Mouse (Mus musculus) mouse trophoblast stem cell (cell line): Measurements from ENCODE around the gene Mybpc1.
"Not testable (repeated sequence)": the region's sequence is repeated elsewhere in the genome, so short reads cannot be mapped to it uniquely, and the experiment has no call there.

ENCODE experiments used
- in situ Hi-C, 2 experiments: fragments of 300-500 bp; cut with MseI, MboI; formaldehyde crosslinking; loops; 2 replicates in 1 of 2; 3 replicates in 1 of 2; pipeline ENCODE4 v1.15.1; 2025

The Mybpc1 gene

GRCm38 (mm10) chr10:88552738-88553137 lies 52.2 kb downstream of the Mybpc1 start:
- in situ Hi-C loops, result loop anchor here (5.0 to 10.0 kb wide), 2 partner anchors 172 to 175 kb away; no protein-coding TSS in a partner anchor

GRCm38 (mm10) chr10:88550225-88550624 lies 54.7 kb downstream of the Mybpc1 start:
- in situ Hi-C loops, result loop anchor here (5.0 to 10.0 kb wide), 2 partner anchors 175 to 177 kb away; no protein-coding TSS in a partner anchor

- in situ Hi-C loops, result no loop called here
Measured at GRCm38 (mm10) chr10:88547635-88548034, 57.3 kb downstream of the Mybpc1 start.

GRCm38 (mm10) chr10:88530631-88531030 lies 74.3 kb downstream of the Mybpc1 start:
- in situ Hi-C loops, result no loop called here

DNA sequence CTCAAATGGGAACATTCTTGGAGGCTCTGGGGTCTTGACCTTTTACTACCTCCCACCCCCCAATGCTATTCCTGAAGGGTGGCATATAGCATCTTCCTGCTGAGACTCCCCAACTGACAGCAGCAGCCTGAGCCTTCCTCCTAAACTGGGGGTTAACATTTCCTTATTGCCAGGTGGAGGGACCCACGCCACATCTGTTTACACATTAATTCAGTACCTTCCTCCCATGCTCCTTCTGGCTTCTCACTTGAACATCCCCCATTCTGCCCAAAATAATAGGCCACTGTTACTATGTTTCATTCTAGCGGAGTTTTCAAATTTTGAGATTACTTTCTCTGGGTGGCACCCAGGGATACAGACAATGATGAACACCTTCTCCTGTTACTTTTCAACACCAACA lies 80.9 kb downstream of the Mybpc1 start:
- in situ Hi-C loops, result no loop called here

DNA sequence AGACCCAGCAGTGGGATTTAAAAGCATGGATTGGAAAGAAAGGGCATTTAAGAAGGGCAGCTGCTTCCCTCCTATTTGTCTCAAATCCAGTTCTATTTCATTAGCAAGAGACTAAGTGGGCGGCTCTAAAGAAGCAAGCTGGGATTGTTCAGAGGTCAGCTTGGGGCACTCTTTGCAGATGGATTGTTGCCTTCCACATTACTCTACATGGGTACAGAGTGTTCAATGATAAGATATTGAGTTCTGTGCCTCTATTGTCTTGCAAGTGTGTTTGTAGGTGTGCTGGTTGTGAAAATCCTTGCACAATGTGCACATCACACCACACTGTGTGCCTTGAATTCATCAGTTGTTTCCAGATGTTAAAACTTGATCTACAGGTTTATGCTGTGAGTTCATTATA lies 81.7 kb downstream of the Mybpc1 start:
- in situ Hi-C loops, result no loop called here

- in situ Hi-C loops, result no loop called here
Measured at GRCm38 (mm10) chr10:88522795-88523194, 82.2 kb downstream of the Mybpc1 start.

DNA sequence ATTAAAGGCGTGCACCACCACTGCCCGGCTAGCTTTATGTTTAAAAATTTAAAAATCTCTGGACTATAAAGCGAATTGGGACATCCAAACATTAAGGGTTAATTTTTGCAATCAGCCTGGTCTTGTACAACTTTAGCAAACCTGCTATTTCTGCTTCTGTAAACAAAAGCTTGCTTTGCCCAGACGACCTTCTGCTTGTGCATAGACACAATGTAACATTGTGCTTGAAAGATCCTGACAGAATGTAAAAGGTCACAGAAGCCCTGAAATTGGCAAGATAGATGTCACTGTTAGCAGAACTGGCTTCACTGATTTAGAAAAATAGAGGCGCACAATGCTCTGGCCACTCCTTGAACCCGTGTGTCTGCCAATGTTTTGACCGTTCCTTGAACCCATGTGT lies 89.9 kb downstream of the Mybpc1 start:
- in situ Hi-C loops, result not testable (repeated sequence)

GRCm38 (mm10) chr10:88514495-88514894 lies 90.5 kb downstream of the Mybpc1 start:
- in situ Hi-C loops, result no loop called here

- in situ Hi-C loops, result no loop called here
Measured at GRCm38 (mm10) chr10:88513574-88514135, 91.3 kb downstream of the Mybpc1 start.

DNA sequence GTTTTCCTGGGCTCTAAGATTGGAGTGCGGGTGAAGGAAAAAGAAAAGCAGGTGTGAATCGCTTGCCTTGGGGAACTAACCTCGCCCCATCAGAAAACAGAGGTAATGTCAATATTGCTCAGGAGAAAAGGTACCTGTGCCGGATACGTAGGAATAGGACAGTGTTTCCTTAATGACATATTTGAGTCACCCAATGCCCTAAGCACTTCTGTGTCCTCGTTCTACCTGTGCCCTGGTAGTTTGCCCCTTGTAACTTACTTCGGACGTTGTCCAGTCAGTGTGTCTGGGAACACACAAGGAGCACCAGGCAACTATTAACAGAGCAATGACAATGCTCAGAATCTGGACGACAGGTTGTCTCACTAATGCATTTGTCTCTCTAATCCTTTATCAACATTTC lies 93.6 kb downstream of the Mybpc1 start:
- in situ Hi-C loops, result no loop called here

DNA sequence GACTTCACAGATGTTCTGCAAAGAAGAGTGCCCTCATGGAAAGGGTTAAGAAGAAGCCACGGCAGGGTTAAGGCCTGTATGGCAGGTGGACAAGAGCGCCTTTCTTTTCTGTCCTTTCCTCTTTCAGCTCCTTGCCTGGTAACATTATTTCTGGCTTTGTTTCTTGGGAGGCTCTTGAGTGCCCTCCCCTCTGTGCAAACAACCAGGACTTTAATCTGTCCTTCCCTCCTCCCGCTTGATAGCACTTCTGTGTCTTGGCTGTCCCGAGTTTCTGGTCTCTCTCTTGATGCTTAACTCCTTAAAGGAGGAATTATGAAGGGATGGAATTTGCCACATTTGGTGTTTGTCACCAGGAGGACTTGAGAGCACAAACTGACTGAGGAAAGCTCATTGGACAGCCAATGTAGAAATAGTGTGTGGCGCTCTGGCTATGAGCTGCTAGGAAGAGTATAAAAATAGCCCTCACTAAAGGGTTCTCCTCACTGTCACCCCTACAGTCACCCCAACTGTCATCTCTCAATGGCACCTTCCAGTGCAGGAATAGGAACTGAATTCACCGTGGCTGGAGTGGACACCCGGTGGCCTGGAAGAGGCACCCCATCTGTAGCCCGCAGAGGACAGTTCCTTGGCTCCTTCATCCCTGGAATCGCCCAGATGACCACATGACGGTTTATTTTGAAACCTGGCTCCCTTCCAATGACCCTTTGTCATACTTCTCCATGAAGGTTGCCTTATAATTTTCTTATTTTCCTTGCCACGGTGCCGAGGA lies 94.3 kb downstream of the Mybpc1 start:
- in situ Hi-C loops, result no loop called here

- in situ Hi-C loops, result no loop called here
Measured at GRCm38 (mm10) chr10:88507691-88508143, 97.2 kb downstream of the Mybpc1 start.

DNA sequence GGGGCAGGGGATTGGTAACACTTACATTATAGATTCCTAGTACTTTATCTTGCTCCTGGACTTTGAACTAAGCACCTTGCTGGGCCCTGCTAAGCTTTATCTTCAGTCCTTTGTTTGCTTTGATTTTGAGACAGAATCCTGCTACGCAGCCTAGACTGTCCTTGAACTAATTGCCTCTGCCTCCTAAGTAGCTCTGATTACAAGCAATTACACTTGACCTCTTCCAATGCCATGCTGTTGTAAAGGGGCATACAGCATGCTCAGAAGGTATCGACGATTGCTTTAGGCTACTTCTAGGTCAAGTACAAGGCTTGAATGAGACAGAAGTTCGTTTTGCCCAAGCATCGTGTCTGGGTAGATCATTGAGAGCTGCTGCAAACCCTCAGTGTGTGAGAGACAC lies 99.7 kb downstream of the Mybpc1 start:
- in situ Hi-C loops, result no loop called here

- in situ Hi-C loops, result no loop called here
Measured at GRCm38 (mm10) chr10:88504481-88504880, 100.5 kb downstream of the Mybpc1 start.

DNA sequence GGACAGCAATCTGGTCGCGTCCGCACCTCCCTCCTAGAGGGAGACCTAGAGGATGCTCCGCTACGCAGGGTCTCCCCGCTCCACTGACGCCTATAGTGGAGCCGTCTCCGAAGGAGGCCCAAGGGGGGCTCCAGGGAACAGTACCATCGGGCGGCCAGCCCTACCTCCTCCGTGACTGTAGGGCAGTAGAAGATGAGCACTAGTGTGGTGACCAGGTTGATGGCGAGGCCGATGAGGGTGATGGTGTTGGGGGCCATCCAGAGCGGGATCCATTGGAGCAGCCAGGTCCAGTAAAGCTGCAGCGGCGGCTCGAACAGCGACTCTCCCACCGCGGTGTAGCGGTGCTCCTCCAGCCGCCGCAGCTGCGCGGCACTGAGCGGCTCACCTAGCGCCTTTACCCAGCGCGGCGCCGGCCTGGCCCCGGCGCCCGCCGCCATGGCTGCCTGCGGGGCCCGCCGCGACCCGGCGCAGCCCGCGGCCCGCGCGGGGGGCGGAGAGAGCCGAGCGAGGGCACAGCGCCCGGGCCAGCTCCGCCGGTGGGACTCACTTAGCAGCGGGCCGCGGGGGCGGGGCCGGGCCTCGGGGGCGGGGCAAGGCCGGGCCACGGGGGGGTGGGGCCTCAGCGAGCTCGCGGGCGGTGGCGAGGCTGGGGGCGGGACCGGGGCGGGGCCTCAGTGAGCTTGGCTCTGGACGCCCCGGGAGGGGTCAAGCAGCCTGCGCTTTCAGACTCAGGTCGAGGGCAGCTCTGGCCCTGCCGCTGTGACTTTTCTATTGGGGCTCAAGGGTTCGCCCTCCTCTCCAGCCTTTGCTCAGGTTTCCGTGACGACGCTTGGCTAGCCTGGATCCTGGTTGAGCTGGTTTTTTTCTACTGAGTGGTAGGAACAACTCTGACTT lies 101.3 kb downstream of the Mybpc1 start, which contains the start of gene Chpt1:
Chpt1 (minus strand) TSS at position 653 of the 894 bp plus-strand sequence.
- in situ Hi-C loops, result no loop called here

DNA sequence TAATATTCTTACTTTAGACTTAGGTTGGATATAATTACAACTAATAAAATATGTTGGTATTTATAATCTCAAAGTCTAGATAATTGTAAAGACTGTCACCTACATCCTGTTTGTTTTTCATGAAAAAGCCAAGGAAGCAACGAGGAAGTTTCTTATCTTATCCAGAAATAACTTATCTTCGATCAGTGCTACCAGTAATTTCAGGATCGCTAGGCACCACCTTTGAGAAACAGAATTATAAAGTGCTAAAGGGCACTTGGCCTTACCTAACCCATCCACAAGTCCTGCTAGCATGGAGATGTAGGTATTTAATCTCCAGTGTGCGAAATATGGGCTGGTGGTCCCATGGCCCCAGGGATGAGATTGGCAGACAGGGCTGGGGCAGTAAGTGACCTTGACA lies 102.0 kb downstream of the Mybpc1 start:
- in situ Hi-C loops, result no loop called here

- in situ Hi-C loops, result no loop called here
Measured at GRCm38 (mm10) chr10:88501886-88502765, 102.8 kb downstream of the Mybpc1 start.

DNA sequence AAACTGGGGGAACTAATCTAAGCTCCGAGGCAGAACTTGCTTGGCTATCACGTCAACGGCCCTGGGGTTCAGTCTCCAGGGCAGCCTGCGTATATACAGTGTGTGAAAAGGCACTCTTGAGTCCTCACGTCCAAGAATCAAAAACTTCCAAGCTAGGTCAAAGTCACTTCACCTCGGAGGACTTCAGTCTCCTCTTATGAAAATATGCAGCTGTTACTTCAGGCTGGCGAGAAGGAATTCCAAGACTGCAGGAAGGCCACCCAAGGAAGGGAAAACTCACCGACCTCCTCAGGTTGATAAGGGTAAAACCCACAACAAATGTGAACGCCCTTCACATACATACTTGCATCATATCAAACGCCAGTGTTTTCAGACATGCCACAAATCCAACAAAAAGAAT lies 103.6 kb downstream of the Mybpc1 start:
- in situ Hi-C loops, result no loop called here

DNA sequence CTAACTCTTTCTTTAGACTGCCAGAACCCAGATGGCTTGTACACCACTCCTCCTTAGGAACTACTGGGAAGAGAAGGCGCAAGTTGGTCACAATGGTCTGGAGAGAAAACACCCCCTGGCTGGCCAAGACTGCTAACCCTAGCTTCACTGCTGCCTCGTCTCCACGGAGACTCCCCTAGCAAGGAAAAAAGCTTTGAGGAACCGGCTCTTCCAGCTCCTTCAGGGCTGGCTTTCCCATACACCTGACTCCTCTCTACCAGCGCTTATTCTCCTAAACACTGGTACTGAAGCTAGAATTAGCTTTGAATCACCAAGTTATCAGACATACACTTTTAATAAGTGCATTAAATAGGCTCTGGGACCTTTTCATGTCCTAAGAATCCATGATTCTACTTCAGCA lies 105.0 kb downstream of the Mybpc1 start:
- in situ Hi-C loops, result no loop called here
